Mouse (Mus musculus) forebrain, embryonic 10.5 days (tissue): ENCODE results near the gene Tpcn1. TPM values are rescaled to one million over a fixed set of nuclear protein-coding genes. Genes with fewer than 3 reads are reported as not detected.
"Not testable (repeated sequence)": the region's sequence is repeated elsewhere in the genome, so short reads cannot be mapped to it uniquely, and the experiment has no call there.

Experiments used
- DNase-seq: peaks from one replicate; pipeline ENCODE4 v3.0.0-alpha.2; 2017; ENCODE audit warnings: low spot score; ENCODE audit errors: extremely low spot score
- H3K27ac ChIP-seq: fragments of 300-500 bp; sonication (generic); 2 replicates; pipeline ENCODE4 v1.5.1; 2016; ENCODE audit warnings: mild to moderate bottlenecking
- H3K27me3 ChIP-seq: fragments of 300-500 bp; sonication (generic); 2 replicates; pipeline ENCODE4 v1.6.1; 2016; ENCODE audit warnings: mild to moderate bottlenecking; ENCODE audit not compliant: poor library complexity, severe bottlenecking
- H3K36me3 ChIP-seq: fragments of 300-500 bp; sonication (generic); replicated peaks from 2 replicates; pipeline ENCODE4 v1.6.1; 2016; ENCODE audit warnings: mild to moderate bottlenecking, moderate library complexity
- H3K4me1 ChIP-seq: fragments of 300-500 bp; sonication (generic); 2 replicates; pipeline ENCODE4 v1.6.1; 2016
- H3K4me3 ChIP-seq: fragments of 300-500 bp; sonication (generic); 2 replicates; pipeline ENCODE4 v1.5.1; 2016; ENCODE audit warnings: mild to moderate bottlenecking, moderate library complexity
- H3K9me3 ChIP-seq: fragments of 300-500 bp; sonication (generic); 2 replicates; pipeline ENCODE4 v1.6.1; 2016; ENCODE audit warnings: mild to moderate bottlenecking, moderate library complexity
- WGBS: fragments of 180-500 bp; shearing (Covaris S2); methylation state at CpG from one replicate; pipeline ENCODE4 v1.1.7; 2016; 5-methylcytosine and 5-hydroxymethylcytosine counted together
- polyA plus RNA-seq: library from polyadenylated mRNA; unstranded; fragments of >200 nt; fragmentation: Nextera tagmentation; extraction: Ambion mirVana; gene quantifications from 2 replicates; pipeline ENCODE4 v1.2.1, GENCODE M21; 2016

The Tpcn1 gene
- polyA plus RNA-seq, 1 experiment from 2014 or later = 11.7 TPM

DNA sequence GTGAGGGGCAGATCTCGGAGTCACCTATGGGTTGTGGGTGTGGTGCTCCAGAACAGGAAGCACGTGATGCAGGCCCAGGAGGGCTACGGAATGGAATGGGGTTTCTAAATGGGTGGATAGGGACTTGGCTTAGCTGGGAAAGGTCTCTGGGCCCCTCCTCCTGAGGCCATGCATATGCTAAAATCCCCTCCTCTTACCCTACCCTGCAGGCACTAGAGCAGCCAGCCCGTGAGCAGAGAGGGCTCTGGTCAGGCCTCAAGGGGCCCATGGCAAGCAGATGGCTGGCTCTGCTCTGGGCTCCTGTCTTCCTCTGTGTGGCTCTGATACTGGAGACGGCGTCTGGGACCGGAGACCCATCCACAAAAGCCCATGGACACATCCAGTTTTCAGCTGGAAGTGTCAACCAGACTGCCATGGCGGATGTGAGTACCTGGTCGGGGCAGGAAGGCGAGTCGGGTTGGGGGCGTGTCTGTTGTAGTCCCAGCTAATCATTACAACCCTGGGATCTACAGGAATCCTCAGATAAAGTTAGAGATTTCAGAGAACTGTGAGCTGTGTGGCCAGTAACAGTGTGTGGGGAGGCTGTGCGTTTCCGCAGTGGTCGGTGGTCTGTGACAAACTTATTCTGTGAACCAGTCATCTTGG, 75.4 kb downstream of the Tpcn1 start:
- Histone ChIP-seq H3K27ac (peak overlapping the region; percentile 40; the same call in 1 of the 2 replicates), H3K9me3 (no peaks in the 10 kb centered on the region), H3K4me3 (no peak overlapping the region), H3K36me3 (no peaks in the 10 kb centered on the region), H3K4me1 (peaks cover 62% of the 10 kb centered on the region), H3K27me3 (peaks cover 28% of the 10 kb centered on the region)
- no peak for DNase-seq
- WGBS = 38% methylated on average over 15 of the region's 15 CpGs

DNA sequence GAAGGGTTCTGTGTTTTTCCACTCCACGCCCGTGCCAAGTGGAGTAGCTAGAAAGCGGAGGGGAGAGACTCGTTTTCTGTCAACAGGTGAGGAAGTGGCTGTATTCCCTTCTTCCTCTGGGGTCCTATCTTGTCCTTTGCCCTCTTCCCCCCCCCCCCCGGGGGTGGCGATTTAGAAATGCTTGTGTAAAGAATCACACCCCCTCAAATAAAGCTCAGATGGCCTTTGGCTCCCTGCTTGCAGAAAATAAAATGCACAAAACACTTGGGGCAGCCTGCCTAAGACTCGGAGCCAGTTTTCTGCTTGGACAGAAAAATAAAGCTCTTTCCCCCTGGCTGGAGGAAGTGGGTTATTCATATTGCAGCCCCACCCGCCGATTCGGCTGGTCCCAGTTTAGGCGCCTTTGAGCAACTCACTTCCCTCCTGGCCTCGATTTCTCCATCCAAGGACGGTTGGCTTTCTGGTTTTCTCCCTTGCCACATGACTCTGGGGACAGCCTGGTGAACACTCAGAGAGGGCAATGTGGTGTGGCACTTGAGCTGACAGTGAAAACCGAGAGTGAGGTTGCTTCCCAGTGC, 76.7 kb downstream of the Tpcn1 start:
- WGBS = 32% methylated on average over 14 of the region's 14 CpGs

DNA sequence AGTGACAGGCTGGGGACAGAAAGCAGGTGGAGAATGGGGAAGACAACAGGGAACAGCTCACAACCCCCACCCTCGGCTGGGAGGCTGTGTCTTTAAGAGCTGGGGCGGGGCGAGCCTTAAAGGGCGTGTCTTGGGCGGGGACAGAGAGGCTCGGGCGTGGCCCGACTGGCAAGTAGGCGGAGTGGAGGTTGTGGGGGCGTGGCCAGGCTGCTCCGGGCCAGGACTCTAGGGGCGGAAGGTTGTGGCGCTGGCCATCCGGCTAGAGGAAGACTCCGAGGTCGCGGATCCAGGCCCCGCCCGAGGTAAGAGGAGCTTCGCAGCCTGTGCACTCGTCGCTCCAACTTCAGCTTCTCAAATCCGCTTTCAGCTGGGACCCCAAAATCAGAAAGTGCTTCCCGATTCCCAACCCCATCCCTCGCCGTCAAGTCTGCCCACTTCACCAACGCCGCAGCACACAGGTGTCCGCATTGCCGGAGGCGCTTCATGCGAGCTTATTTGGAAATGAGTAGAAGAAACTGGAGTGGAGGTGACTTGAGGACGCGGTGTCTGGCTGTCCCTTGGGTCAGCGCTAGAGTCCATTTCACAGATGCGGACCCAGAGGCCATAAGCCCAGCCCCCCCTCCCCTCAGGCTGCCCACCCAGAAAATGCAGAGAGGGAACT, 77.4 kb downstream of the Tpcn1 start, which contains the start of gene Slc8b1:
Gene Slc8b1, plus strand, starts transcription at position 187 of the 661 bp plus-strand sequence.
- peak within 1 kb of the TSS; percentile 61 for H3K4me3 ChIP-seq
- peak within 1 kb of the TSS; percentile 80 for H3K27ac ChIP-seq
- peaks cover 28% of the 10 kb centered on the region for H3K27me3 ChIP-seq
- H3K9me3 ChIP-seq = no peaks in the 10 kb centered on the region
- peak; percentile 94 for DNase-seq
- H3K4me1 ChIP-seq = peaks cover 42% of the 10 kb centered on the region
- WGBS = 1% methylated on average over 36 of the region's 36 CpGs
- no peaks in the 10 kb centered on the region for H3K36me3 ChIP-seq

More for the DNA sequence above, 76.7 kb downstream of the Tpcn1 start:
- Histone ChIP-seq H3K27ac (peak overlapping the region; percentile 80; the same call in 1 of the 2 replicates), H3K36me3 (no peaks in the 10 kb centered on the region), H3K4me1 (peaks cover 49% of the 10 kb centered on the region), H3K4me3 (peak overlapping the region; percentile 61), H3K27me3 (peaks cover 28% of the 10 kb centered on the region), H3K9me3 (no peaks in the 10 kb centered on the region)
- no peak for DNase-seq

DNA sequence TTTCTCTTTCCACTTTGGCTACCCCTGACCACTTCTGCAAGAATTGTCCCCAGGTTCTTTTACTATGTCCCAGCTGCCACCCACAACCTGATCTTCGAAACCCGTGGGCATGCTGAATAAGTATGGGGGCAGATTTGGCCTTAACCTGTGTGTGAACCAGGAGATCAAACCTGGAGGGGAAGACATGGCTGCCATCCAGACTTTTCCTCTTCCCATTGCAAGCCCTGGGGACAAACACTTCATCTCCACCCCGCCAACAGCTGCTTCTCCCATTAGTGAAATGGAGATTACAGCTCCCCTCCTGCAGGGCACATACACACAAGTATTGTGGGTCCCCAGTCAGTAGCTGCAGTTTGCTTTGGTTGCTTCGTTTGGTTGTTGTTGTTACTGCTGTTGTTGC, 81.2 kb downstream of the Tpcn1 start:
- WGBS = 57% methylated on average over 4 of the region's 4 CpGs
- H3K4me3 ChIP-seq = no peak overlapping the region
- H3K9me3 ChIP-seq = no peaks in the 10 kb centered on the region
- H3K27me3 ChIP-seq = peaks cover 12% of the 10 kb centered on the region
- H3K36me3 ChIP-seq = no peaks in the 10 kb centered on the region
- no peak for DNase-seq
- H3K4me1 ChIP-seq = peaks cover 41% of the 10 kb centered on the region
- H3K27ac ChIP-seq = no peak overlapping the region

DNA sequence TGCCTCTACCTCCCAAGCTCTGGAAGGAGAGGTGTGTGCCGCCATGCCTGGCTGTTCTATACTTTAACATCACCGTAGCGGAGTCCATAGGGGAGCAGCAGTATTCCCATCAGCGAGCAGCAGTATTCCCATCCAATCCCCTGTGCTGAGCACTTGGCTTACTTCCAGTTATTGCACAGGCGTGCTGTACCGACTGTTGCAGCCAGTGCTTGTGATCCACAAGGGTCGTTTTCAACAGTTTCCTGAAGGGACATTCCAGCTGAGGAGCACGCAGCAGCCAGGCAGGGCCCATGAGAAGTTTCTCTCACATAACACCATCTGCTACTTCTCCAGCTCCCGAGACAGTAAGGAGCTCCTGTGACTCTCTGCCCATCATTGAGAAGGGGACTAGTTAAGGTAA, 82.0 kb downstream of the Tpcn1 start:
- Histone ChIP-seq H3K27ac (no peak overlapping the region), H3K4me1 (peaks cover 43% of the 10 kb centered on the region), H3K36me3 (no peaks in the 10 kb centered on the region), H3K27me3 (peaks cover 4% of the 10 kb centered on the region), H3K4me3 (no peak overlapping the region), H3K9me3 (no peaks in the 10 kb centered on the region)
- WGBS = 84% methylated on average over 9 of the region's 9 CpGs
- no peak for DNase-seq

DNA sequence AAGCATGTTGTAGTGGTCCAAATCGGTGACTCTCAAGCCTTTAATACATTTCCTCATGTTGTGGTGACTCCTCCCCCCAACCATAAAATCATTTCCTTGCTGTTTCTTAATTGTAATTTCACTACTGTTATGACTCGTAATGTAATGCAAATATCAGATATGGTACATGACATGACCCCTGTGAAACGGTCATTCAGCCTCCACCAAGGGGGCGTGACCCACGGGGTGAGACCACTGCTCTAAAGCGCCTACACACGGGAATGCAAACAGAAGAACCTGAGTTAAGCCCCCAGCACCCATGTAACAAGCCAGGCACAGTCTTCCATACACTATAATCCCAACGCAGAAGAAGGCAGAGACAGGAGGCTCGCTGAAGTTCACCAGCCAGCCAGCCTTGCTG, 82.7 kb downstream of the Tpcn1 start:
- H3K36me3 ChIP-seq = no peaks in the 10 kb centered on the region
- H3K27ac ChIP-seq = peak overlapping the region; percentile 6; the same call in 1 of the 2 replicates
- H3K4me1 ChIP-seq = peaks cover 37% of the 10 kb centered on the region
- no peaks in the 10 kb centered on the region for H3K27me3 ChIP-seq
- no peaks in the 10 kb centered on the region for H3K9me3 ChIP-seq
- peak overlapping the region; percentile 16; the same call in 1 of the 2 replicates for H3K4me3 ChIP-seq
- 69% methylated on average over 9 of the region's 9 CpGs for WGBS
- DNase-seq = no peak

DNA sequence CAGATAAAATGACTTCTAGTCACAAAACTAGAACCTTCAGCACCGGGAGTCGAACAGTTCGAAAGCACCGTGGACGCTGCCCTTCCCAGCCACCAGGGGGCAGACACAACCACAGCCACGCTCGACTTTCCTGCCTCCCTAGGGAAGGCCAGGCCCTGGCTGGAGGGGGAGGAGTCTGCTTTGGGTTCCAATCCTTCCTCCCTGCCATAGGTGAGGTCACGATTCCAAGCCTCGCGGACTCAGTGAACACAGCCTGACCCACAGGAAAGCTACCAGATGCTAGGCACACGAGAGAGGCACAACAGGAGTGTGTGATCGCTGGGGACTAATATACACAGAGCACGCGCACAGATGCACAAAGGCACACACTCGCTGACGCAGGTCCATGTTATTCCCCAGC, 83.1 kb downstream of the Tpcn1 start:
- H3K36me3 ChIP-seq = no peaks in the 10 kb centered on the region
- H3K27me3 ChIP-seq = no peaks in the 10 kb centered on the region
- H3K4me1 ChIP-seq = peaks cover 33% of the 10 kb centered on the region
- H3K27ac ChIP-seq = peak overlapping the region; percentile 6; the same call in 1 of the 2 replicates
- peak overlapping the region; percentile 16 for H3K4me3 ChIP-seq
- 21% methylated on average over 16 of the region's 16 CpGs for WGBS
- DNase-seq = peak; percentile 81
- no peaks in the 10 kb centered on the region for H3K9me3 ChIP-seq

DNA sequence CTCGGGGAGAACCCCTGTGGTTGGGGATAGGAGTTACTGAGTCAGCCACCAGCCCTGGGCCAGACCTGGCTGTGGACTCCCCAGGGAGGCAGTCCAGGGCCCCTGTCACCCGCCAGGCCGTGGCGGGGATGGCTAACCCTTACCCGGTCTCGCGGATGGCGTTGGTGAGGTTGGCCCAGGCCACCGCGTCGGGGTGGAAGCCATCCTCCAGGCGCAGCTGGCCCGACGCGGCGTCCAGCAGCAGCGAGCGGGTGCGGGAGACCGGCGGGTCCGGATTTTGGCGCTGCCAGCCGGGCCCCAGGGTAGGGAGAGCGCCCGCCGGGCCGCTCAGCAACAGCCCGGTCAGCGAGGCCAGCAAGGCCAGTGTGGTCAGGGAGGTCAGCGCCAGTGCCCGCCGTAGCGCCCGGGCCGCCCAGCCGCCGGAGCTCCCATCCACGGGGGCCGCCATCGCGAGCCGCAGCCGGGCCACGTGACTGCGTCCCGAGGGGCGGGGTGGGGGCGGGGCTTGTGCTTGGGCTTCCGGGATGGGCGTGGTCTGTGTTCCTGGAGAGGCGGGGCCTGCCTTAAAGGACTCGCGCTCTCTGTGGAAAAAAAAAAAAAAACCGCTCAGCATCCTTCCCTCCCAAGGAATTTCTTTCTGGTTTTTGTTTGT, 85.2 kb downstream of the Tpcn1 start, which contains the start of gene Plbd2:
Gene Plbd2, minus strand, starts transcription at position 482 of the 652 bp plus-strand sequence.
- peak within 1 kb of the TSS; percentile 79 for H3K4me3 ChIP-seq
- no peaks in the 10 kb centered on the region for H3K9me3 ChIP-seq
- under 1% methylated on average over 55 of the region's 55 CpGs for WGBS
- H3K27ac ChIP-seq = peak within 1 kb of the TSS; percentile 86
- no peaks in the 10 kb centered on the region for H3K27me3 ChIP-seq
- peaks cover 28% of the 10 kb centered on the region for H3K4me1 ChIP-seq
- H3K36me3 ChIP-seq = peaks cover 6% of the 10 kb centered on the region
- peak; percentile 96 for DNase-seq

DNA sequence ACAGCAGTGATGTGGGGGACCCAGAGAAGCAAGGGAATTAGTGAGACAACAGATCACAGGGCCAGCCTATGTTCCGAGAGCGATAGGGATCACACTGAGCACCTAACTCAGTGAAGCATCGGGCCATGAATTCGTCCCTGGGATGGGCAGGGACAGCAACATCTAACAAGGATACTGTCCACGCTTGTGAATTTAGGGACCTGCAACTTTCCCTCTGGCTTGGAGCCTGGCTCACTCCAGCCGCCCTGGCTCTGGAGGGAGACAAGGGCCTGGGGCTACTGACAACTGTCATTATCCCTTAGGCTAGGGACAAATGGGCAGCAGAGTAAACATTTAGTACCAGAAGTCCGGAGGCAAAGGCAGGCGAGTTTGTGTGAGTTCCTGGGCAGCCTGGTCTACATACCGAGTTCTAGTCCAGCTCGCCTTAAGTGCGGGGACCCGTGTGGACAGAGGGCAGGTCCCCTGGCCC, 85.8 kb downstream of the Tpcn1 start:
- Histone ChIP-seq H3K36me3 (peaks cover 11% of the 10 kb centered on the region), H3K27me3 (no peaks in the 10 kb centered on the region), H3K27ac (peak overlapping the region; percentile 86), H3K4me1 (peaks cover 28% of the 10 kb centered on the region), H3K4me3 (peak overlapping the region; percentile 79), H3K9me3 (no peaks in the 10 kb centered on the region)
- 7% methylated on average over 12 of the region's 12 CpGs for WGBS
- DNase-seq = no peak

DNA sequence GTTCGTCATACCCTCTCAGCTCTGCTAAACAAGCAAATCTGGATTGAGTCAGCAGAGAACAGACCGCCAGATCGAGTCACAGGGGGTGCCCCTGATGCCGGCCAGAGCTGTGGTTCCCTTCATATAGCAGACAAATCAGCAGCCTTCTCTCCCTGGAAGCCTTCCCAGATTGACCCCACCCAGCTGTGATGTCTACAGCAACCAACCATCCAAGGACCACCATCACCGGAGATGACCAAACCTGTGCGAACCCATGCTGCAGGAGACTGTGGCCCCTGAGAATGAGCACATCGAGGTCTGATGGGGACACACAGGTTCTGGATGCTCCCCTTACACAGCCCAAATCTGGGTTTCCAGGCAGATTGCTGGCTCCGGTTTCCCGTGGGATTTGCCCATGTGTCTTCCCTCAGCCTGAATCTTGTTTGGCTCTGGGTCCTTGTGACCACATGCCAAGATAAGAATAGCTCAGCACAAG, 86.3 kb downstream of the Tpcn1 start:
- Histone ChIP-seq H3K27me3 (no peaks in the 10 kb centered on the region), H3K4me3 (peak overlapping the region; percentile 79), H3K36me3 (peaks cover 16% of the 10 kb centered on the region), H3K4me1 (peaks cover 28% of the 10 kb centered on the region), H3K9me3 (no peaks in the 10 kb centered on the region), H3K27ac (no peak overlapping the region)
- WGBS = 77% methylated on average over 9 of the region's 9 CpGs
- no peak for DNase-seq

DNA sequence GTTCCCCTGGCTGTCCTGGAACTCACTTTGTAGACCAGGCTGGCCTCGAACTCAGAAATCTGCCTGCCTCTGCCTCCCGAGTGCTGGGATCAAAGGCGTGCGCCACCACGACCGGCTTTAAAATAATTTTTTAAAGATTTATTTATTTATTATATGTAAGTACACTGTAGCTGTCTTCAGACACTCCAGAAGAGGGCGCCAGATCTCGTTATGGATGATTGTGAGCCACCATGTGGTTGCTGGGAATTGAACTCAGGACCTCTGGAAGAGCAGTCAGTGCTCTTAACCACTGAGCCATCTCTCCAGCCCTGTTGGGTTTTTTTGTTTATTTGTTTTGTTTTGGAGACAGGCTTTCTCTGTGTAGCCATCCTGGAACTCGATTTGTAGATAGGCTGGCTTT, 87.9 kb downstream of the Tpcn1 start:
- not testable (repeated sequence) for H3K27me3 ChIP-seq, H3K9me3 ChIP-seq, DNase-seq, H3K4me3 ChIP-seq, H3K27ac ChIP-seq
- peaks cover 24% of the 10 kb centered on the region for H3K4me1 ChIP-seq
- peaks cover 25% of the 10 kb centered on the region for H3K36me3 ChIP-seq
- 90% methylated on average over 9 of the region's 9 CpGs for WGBS

DNA sequence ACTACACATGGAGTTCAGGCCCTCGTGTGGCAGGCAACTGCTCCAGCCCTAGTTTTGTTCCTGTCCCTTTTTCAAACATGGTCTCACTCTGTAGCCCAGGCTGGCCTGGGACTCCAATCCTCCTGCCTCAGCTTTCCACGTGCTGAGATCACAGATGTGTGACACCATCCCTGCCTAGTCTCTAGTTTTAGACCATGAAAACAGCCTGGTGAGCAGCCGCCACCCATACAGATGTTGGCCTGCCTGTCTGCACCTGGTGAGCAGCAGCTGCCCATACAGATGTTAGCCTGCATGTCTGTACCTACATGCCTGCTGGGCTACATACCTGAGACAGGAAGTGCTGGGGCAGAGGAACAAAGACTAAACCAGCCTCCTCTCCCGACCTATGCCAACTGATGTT, 89.3 kb downstream of the Tpcn1 start:
- WGBS = 85% methylated on average over 4 of the region's 4 CpGs
- Histone ChIP-seq H3K4me1 (peaks cover 19% of the 10 kb centered on the region), H3K36me3 (peaks cover 36% of the 10 kb centered on the region), H3K4me3 (no peak overlapping the region), H3K27me3 (no peaks in the 10 kb centered on the region), H3K27ac (no peak overlapping the region), H3K9me3 (no peaks in the 10 kb centered on the region)
- DNase-seq = no peak
